Mouse (Mus musculus) ES-E14 (cell line): ENCODE measurements around the gene Slc44a1. TPM values are rescaled to one million over a fixed set of nuclear protein-coding genes. Genes with fewer than 3 reads are reported as not detected.

Experiments used
- DNase-seq: peaks from one replicate; pipeline ENCODE4 v3.0.0-alpha.2; 2013; ENCODE audit warnings: low read depth, low spot score
- H3K27ac ChIP-seq: 2 replicates; pipeline ENCODE4 v1.5.1; 2012; ENCODE audit warnings: low read depth, mild to moderate bottlenecking, low read length, moderate library complexity, mixed read lengths; ENCODE audit not compliant: poor library complexity, insufficient read depth, severe bottlenecking
- H3K36me3 ChIP-seq: 2 replicates; pipeline ENCODE4 v1.6.1; 2012; ENCODE audit warnings: mild to moderate bottlenecking, low read length, moderate library complexity, mixed read lengths; ENCODE audit not compliant: control insufficient read depth, poor library complexity, insufficient read depth, severe bottlenecking
- H3K4me1 ChIP-seq, 2 experiments: fragments of 150-350 bp in 1 of 2; sonication (generic) in 1 of 2; 2 replicates each; pipeline ENCODE4 v1.6.1; 2012; ENCODE audit warnings: low read length in 2 of 2, mild to moderate bottlenecking in 1 of 2, mixed read lengths in 1 of 2; ENCODE audit not compliant: control insufficient read depth in 2 of 2, insufficient read depth in 2 of 2, poor library complexity in 1 of 2
- H3K4me3 ChIP-seq, 2 experiments: fragments of 150-350 bp in 1 of 2; sonication (generic) in 1 of 2; 2 replicates each; pipeline ENCODE4 v1.5.1; 2012; ENCODE audit warnings: low read length in 2 of 2, low read depth in 1 of 2, mild to moderate bottlenecking in 1 of 2, mixed read lengths in 1 of 2; ENCODE audit not compliant: insufficient read depth in 1 of 2, poor library complexity in 1 of 2, severe bottlenecking in 1 of 2
- H3K9ac ChIP-seq: 2 replicates; pipeline ENCODE4 v1.6.1; 2012; ENCODE audit warnings: low read depth, mild to moderate bottlenecking, low read length, mixed read lengths; ENCODE audit not compliant: poor library complexity, insufficient read depth, severe bottlenecking
- H3K9me3 ChIP-seq: fragments of 150-350 bp; sonication (generic); 2 replicates; pipeline ENCODE4 v1.6.1; 2012; ENCODE audit warnings: low read depth, mild to moderate bottlenecking, low read length; ENCODE audit not compliant: control insufficient read depth, insufficient read depth
- CHD2 ChIP-seq: IDR thresholded peaks from 2 replicates; pipeline ENCODE4 v1.6.1; 2014; ENCODE audit warnings: mild to moderate bottlenecking, low read depth, low read length, inconsistent platforms
- HCFC1 ChIP-seq: IDR thresholded peaks from 2 replicates; pipeline ENCODE4 v1.6.1; 2012; ENCODE audit warnings: low read length, inconsistent platforms, borderline replicate concordance; ENCODE audit not compliant: insufficient read depth
- MAFK ChIP-seq: IDR thresholded peaks from 2 replicates; pipeline ENCODE4 v1.6.1; 2014; ENCODE audit warnings: mild to moderate bottlenecking, low read depth, low read length, inconsistent platforms; ENCODE audit not compliant: insufficient read depth
- ZC3H11A ChIP-seq: IDR thresholded peaks from 2 replicates; pipeline ENCODE4 v1.6.1; 2012; ENCODE audit warnings: low read depth, mild to moderate bottlenecking, inconsistent platforms, low read length, borderline replicate concordance
- ZNF384 ChIP-seq: IDR thresholded peaks from 2 replicates; pipeline ENCODE4 v1.6.1; 2012; ENCODE audit warnings: low read depth, low read length, inconsistent platforms
- in situ Hi-C, 2 experiments: fragments of 600-800 bp; cut with MboI; formaldehyde crosslinking; loops; one replicate each; pipeline ENCODE4 v1.15.1; 2025; ENCODE audit warnings: low sequenced_read_pairs in 2 of 2, inconsistent platforms in 1 of 2; ENCODE audit not compliant: unreplicated experiment in 2 of 2
- total RNA-seq: library from RNA; depleted of rRNA; stranded (reverse); fragments of 300-350 nt; gene quantifications from 2 replicates; pipeline ENCODE4 v1.2.3, GENCODE M21; 2012; rRNA removed

Gene Slc44a1
- total RNA-seq = 48.0 and 73.7 TPM in 2 replicates

- Histone ChIP-seq H3K36me3 (no peaks in the 10 kb centered on the region), H3K9me3 (no peaks in the 10 kb centered on the region), H3K9ac (peak within 1 kb of the TSS; percentile 85), H3K27ac (peak within 1 kb of the TSS; percentile 81), H3K4me1 (peaks cover 4 to 5% of the 10 kb centered on the region in 2 experiments; a peak in 3 of 4 replicates), H3K4me3 (peak within 1 kb of the TSS; percentile 86 to 88)
- TF ChIP-seq HCFC1 (peak; percentile 74), ZC3H11A (no peak), MAFK (no peak)
- DNase-seq = peak; percentile 70
- in situ Hi-C loops = no loop called here
Measured at GRCm38 (mm10) chr4:53440010-53440815, at the start of gene Slc44a1. Gene Slc44a1, plus strand, starts transcription at chr4:53440413.

DNA sequence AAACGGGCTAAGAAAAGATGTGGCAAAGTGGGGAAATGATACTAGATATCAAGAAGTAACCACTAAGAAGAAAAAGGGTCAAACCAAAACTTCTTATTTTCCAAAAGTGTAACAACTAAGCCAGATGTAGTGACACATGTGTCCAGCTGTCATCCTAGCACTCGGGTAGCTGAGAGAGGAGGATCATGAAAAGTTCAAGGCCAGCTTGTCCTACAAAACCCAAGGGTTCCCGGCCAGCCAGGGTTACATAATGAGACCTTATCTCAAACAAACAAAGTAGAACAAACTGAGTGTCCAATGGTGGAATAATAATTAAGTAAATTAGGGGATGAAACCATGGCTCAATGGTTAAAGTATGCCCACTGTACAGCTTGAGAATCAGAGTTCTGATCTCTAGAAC, 45.2 kb upstream of the Slc44a1 start:
- TF ChIP-seq MAFK (no peak), HCFC1 (no peak), ZC3H11A (no peak), ZNF384 (no peak)
- Histone ChIP-seq H3K9me3 (no peaks in the 10 kb centered on the region), H3K9ac (no peak overlapping the region), H3K4me1 (no peaks in the 10 kb centered on the region), H3K36me3 (no peaks in the 10 kb centered on the region), H3K27ac (no peak overlapping the region), H3K4me3 (no peak overlapping the region)
- DNase-seq = no peak
- in situ Hi-C loops = no loop called here

- H3K4me1 ChIP-seq = no peaks in the 10 kb centered on the region
- H3K9ac ChIP-seq = no peak overlapping the region
- no peaks in the 10 kb centered on the region for H3K9me3 ChIP-seq
- H3K27ac ChIP-seq = no peak overlapping the region
- no peak overlapping the region for H3K4me3 ChIP-seq
- in situ Hi-C loops = no loop called here
- no peaks in the 10 kb centered on the region for H3K36me3 ChIP-seq
- TF ChIP-seq HCFC1 (no peak), MAFK (no peak)
- no peak for DNase-seq
Measured at GRCm38 (mm10) chr4:53396623-53397192, 43.5 kb upstream of the Slc44a1 start.

DNA sequence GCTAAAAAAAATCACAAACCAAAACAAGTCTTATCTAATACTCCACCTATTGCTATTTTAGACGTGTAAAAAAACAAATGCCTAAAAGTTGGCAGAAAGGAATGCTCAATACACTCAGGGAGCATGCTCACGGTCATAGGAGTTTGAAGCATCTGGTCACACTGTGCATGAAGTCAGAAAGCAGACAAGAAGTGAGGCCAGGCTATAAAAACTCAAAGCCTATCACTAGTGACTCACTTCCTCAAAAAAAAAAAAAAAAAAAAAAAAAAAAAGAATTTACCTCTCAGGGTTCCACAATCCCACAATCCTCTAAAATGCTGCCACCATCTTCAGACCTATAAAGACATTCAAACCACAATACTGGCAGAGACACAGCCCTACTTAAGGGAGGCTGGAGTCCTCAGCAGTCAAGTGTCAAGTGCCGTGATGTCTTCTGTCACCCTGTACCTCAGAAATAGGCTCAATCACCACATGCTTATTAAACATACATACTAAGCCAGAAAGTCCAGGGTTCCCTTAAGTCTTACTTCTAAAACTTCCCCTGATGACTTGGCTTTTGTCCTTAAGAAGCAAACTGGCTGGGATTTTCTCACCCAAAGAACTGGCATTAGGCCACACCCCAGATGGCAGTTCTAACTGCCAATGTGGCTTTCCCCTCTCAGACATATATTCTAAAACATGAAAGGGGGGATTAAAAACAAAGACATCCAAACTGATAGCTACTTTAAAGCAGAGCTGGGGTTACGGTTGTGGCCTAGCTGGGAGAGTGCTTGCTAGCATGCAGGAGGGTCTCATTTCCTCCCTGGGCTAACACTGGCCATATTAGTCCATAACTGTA, 42.7 kb upstream of the Slc44a1 start:
- Histone ChIP-seq H3K4me3 (no peak overlapping the region), H3K36me3 (no peaks in the 10 kb centered on the region), H3K27ac (no peak overlapping the region), H3K9ac (no peak overlapping the region), H3K4me1 (no peaks in the 10 kb centered on the region), H3K9me3 (no peaks in the 10 kb centered on the region)
- no peak for DNase-seq
- in situ Hi-C loops = no loop called here
- TF ChIP-seq MAFK (no peak), ZNF384 (0 out of 2 replicates have a peak, but pooled peaks have one; percentile 12), CHD2 (no peak), ZC3H11A (no peak), HCFC1 (no peak)
